Mouse (Mus musculus): ENCODE data around the gene Nmt2. TPM values are rescaled to one million over a fixed set of nuclear protein-coding genes. Genes with fewer than 3 reads are reported as not detected.

Nmt2 gene
- polyA plus RNA-seq, 1 experiment from 2014 or later, result 34.2 TPM

DNA sequence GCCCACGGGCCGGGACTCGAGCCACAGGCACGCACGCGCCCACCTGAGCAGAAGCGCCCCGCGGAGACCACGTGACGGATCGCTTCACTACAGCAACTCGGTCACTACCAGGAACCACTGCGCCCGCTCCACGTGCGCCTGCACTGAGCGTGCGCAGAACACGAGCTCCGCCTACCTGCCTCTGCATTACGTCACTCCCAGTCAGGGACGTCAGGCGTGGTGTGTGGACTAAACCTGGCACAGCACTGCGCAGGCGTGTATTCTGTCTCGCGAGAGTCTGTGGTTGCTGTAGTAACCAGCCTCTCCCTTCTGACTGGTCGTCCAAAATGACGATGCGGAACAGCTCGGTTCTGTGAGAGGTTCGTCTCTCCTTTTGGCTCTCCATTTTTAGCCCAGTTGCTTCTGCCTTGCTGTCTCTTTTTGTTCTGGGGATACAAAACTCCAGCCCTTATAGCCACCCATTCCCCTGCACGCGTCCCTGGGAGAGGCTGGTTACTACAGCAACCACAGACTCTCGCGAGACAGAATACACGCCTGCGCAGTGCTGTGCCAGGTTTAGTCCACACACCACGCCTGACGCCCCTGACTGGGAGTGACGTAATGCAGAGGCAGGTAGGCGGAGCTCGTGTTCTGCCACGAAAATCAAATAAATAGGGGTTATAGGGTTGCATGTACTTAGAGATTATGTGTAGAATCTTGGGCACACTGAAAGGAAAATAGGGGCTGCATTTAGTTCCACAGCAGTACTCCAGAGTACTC, 48.7 kb downstream of the Nmt2 start, which contains the start of gene Rpp38:
TSS of gene Rpp38 (minus strand) at position 160 of the 759 bp plus-strand sequence.
- Histone ChIP-seq H3K9me3 (ENCODE audit: control insufficient read depth, low read length) (no peaks in the 10 kb centered on the region), H3K4me2 (ENCODE audit: low read depth, low read length) (peak within 1 kb of the TSS; percentile 74), H3K27me3 (replicated peaks; ENCODE audit: control insufficient read depth, insufficient read depth, low read length) (0 out of 2 replicates have a peak, but pooled peaks cover 10% of the 10 kb centered on the region), H3K27ac (replicated peaks; ENCODE audit: low read depth, low read length) (peak within 1 kb of the TSS; percentile 80), H3K4me1 (ENCODE audit: control insufficient read depth, insufficient read depth, low read length) (peaks cover 12% of the 10 kb centered on the region), H3K4me3 (ENCODE audit: low read depth, low read length) (peak within 1 kb of the TSS; percentile 61), H3K36me3 (ENCODE audit: control insufficient read depth, insufficient read depth, low read length) (peaks cover 18% of the 10 kb centered on the region), H3K9ac (ENCODE audit: low read depth, low read length) (peak within 1 kb of the TSS; percentile 77)
- DNase-seq (ENCODE audit: low spot score) (peak; percentile 98), ATAC-seq (ENCODE audit: low read depth) (peak; percentile 96)
- under 1% methylated on average over 31 of the region's 45 CpGs for WGBS

GRCm38 (mm10) chr2:3333761-3334160, 49.7 kb downstream of the Nmt2 start:
- H3K4me2 ChIP-seq (ENCODE audit: low read depth, low read length), result no peak overlapping the region
- no peak overlapping the region for H3K9ac ChIP-seq (ENCODE audit: low read depth, low read length)
- no peak overlapping the region for H3K27ac ChIP-seq (replicated peaks; ENCODE audit: low read depth, low read length)
- H3K4me3 ChIP-seq (ENCODE audit: low read depth, low read length), result no peak overlapping the region
- peaks cover 7% of the 10 kb centered on the region for H3K36me3 ChIP-seq (ENCODE audit: control insufficient read depth, insufficient read depth, low read length)
- peaks cover 12% of the 10 kb centered on the region for H3K4me1 ChIP-seq (ENCODE audit: control insufficient read depth, insufficient read depth, low read length)
- ATAC-seq (ENCODE audit: low read depth) (no peak), DNase-seq (ENCODE audit: low spot score) (no peak)
- H3K9me3 ChIP-seq (ENCODE audit: control insufficient read depth, low read length), result no peaks in the 10 kb centered on the region
- 0 out of 2 replicates have a peak, but pooled peaks cover 10% of the 10 kb centered on the region for H3K27me3 ChIP-seq (replicated peaks; ENCODE audit: control insufficient read depth, insufficient read depth, low read length)
- WGBS, result 91% methylated on average over 12 of the region's 12 CpGs

- H3K4me3 ChIP-seq (ENCODE audit: low read depth, low read length), result peak within 1 kb of the TSS; percentile 23
- no peak within 1 kb of the TSS for H3K27ac ChIP-seq (replicated peaks; ENCODE audit: low read depth, low read length)
- DNase-seq (ENCODE audit: low spot score) (peak; percentile 94), ATAC-seq (ENCODE audit: low read depth) (peak; percentile 45; the same call in 1 of the 2 replicates)
- no peaks in the 10 kb centered on the region for H3K9me3 ChIP-seq (ENCODE audit: control insufficient read depth, low read length)
- H3K4me2 ChIP-seq (ENCODE audit: low read depth, low read length), result peak within 1 kb of the TSS; percentile 52
- peaks cover 11% of the 10 kb centered on the region for H3K4me1 ChIP-seq (ENCODE audit: control insufficient read depth, insufficient read depth, low read length)
- WGBS, result 4% methylated on average over 19 of the region's 20 CpGs
- H3K36me3 ChIP-seq (ENCODE audit: control insufficient read depth, insufficient read depth, low read length), result no peaks in the 10 kb centered on the region
- 0 out of 2 replicates have a peak, but pooled peaks cover 10% of the 10 kb centered on the region for H3K27me3 ChIP-seq (replicated peaks; ENCODE audit: control insufficient read depth, insufficient read depth, low read length)
- H3K9ac ChIP-seq (ENCODE audit: low read depth, low read length), result 0 out of 2 replicates have a peak within 1 kb of the TSS, but pooled peaks have one; percentile 14
Observed at GRCm38 (mm10) chr2:3335611-3336301, 51.7 kb downstream of the Nmt2 start, which contains the start of gene Acbd7. TSS of gene Acbd7 (plus strand) at chr2:3336168.

DNA sequence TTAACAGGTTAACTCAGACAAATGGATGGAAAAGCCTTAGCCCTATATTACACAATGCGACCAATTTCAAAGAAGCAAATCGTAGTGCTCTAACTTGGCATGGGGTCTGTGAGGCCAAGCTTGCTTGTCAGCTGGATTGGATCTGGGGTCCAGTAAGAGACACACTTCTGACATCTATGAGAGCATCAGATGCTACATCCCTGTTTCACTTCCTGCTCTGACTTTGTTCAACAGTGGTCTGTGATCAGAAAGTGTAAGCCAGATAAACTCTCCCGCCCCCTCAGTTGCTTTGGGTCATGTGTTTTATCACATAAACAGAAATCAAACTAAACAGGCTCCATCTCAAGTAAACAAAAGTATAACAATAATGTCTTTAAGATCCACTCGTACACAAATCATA, 64.4 kb downstream of the Nmt2 start:
- Histone ChIP-seq H3K9ac (ENCODE audit: low read depth, low read length) (no peak overlapping the region), H3K4me2 (ENCODE audit: low read depth, low read length) (no peak overlapping the region), H3K4me3 (ENCODE audit: low read depth, low read length) (no peak overlapping the region), H3K27ac (replicated peaks; ENCODE audit: low read depth, low read length) (no peak overlapping the region), H3K4me1 (ENCODE audit: control insufficient read depth, insufficient read depth, low read length) (no peaks in the 10 kb centered on the region), H3K9me3 (ENCODE audit: control insufficient read depth, low read length) (no peaks in the 10 kb centered on the region), H3K36me3 (ENCODE audit: control insufficient read depth, insufficient read depth, low read length) (no peaks in the 10 kb centered on the region), H3K27me3 (replicated peaks; ENCODE audit: control insufficient read depth, insufficient read depth, low read length) (no peaks in the 10 kb centered on the region)
- DNase-seq (ENCODE audit: low spot score) (no peak), ATAC-seq (ENCODE audit: low read depth) (no peak)
- WGBS, result 84% methylated on average over 4 of the region's 4 CpGs

GRCm38 (mm10) chr2:3348919-3349318, 64.9 kb downstream of the Nmt2 start:
- Histone ChIP-seq H3K9ac (ENCODE audit: low read depth, low read length) (no peak overlapping the region), H3K4me3 (ENCODE audit: low read depth, low read length) (no peak overlapping the region), H3K27me3 (replicated peaks; ENCODE audit: control insufficient read depth, insufficient read depth, low read length) (no peaks in the 10 kb centered on the region), H3K9me3 (ENCODE audit: control insufficient read depth, low read length) (no peaks in the 10 kb centered on the region), H3K4me2 (ENCODE audit: low read depth, low read length) (no peak overlapping the region), H3K27ac (replicated peaks; ENCODE audit: low read depth, low read length) (no peak overlapping the region), H3K36me3 (ENCODE audit: control insufficient read depth, insufficient read depth, low read length) (no peaks in the 10 kb centered on the region), H3K4me1 (ENCODE audit: control insufficient read depth, insufficient read depth, low read length) (no peaks in the 10 kb centered on the region)
- WGBS, result 16% methylated on average over 3 of the region's 3 CpGs
- DNase-seq (ENCODE audit: low spot score) (peak; percentile 49), ATAC-seq (ENCODE audit: low read depth) (no peak)

- Histone ChIP-seq H3K4me1 (ENCODE audit: control insufficient read depth, insufficient read depth, low read length) (no peaks in the 10 kb centered on the region), H3K9me3 (ENCODE audit: control insufficient read depth, low read length) (no peaks in the 10 kb centered on the region), H3K27ac (replicated peaks; ENCODE audit: low read depth, low read length) (no peak overlapping the region), H3K36me3 (ENCODE audit: control insufficient read depth, insufficient read depth, low read length) (no peaks in the 10 kb centered on the region), H3K4me3 (ENCODE audit: low read depth, low read length) (no peak overlapping the region), H3K27me3 (replicated peaks; ENCODE audit: control insufficient read depth, insufficient read depth, low read length) (no peaks in the 10 kb centered on the region), H3K4me2 (ENCODE audit: low read depth, low read length) (no peak overlapping the region), H3K9ac (ENCODE audit: low read depth, low read length) (no peak overlapping the region)
- DNase-seq (ENCODE audit: low spot score), result no peak
- ATAC-seq (ENCODE audit: low read depth), result no peak
Observed at GRCm38 (mm10) chr2:3353160-3353559, 69.1 kb downstream of the Nmt2 start.

GRCm38 (mm10) chr2:3355793-3356192, 71.8 kb downstream of the Nmt2 start:
- DNase-seq (ENCODE audit: low spot score) (no peak), ATAC-seq (ENCODE audit: low read depth) (no peak)
- H3K27ac ChIP-seq (replicated peaks; ENCODE audit: low read depth, low read length), result no peak overlapping the region
- 91% methylated on average over 8 of the region's 8 CpGs for WGBS
- H3K9ac ChIP-seq (ENCODE audit: low read depth, low read length), result no peak overlapping the region
- H3K9me3 ChIP-seq (ENCODE audit: control insufficient read depth, low read length), result no peaks in the 10 kb centered on the region
- H3K4me2 ChIP-seq (ENCODE audit: low read depth, low read length), result no peak overlapping the region
- H3K4me3 ChIP-seq (ENCODE audit: low read depth, low read length), result no peak overlapping the region
- no peaks in the 10 kb centered on the region for H3K36me3 ChIP-seq (ENCODE audit: control insufficient read depth, insufficient read depth, low read length)
- H3K4me1 ChIP-seq (ENCODE audit: control insufficient read depth, insufficient read depth, low read length), result no peaks in the 10 kb centered on the region
- H3K27me3 ChIP-seq (replicated peaks; ENCODE audit: control insufficient read depth, insufficient read depth, low read length), result no peaks in the 10 kb centered on the region

GRCm38 (mm10) chr2:3356311-3356710, 72.3 kb downstream of the Nmt2 start:
- Histone ChIP-seq H3K9me3 (ENCODE audit: control insufficient read depth, low read length) (no peaks in the 10 kb centered on the region), H3K27me3 (replicated peaks; ENCODE audit: control insufficient read depth, insufficient read depth, low read length) (no peaks in the 10 kb centered on the region), H3K4me2 (ENCODE audit: low read depth, low read length) (no peak overlapping the region), H3K27ac (replicated peaks; ENCODE audit: low read depth, low read length) (no peak overlapping the region), H3K36me3 (ENCODE audit: control insufficient read depth, insufficient read depth, low read length) (no peaks in the 10 kb centered on the region), H3K9ac (ENCODE audit: low read depth, low read length) (no peak overlapping the region), H3K4me3 (ENCODE audit: low read depth, low read length) (no peak overlapping the region), H3K4me1 (ENCODE audit: control insufficient read depth, insufficient read depth, low read length) (no peaks in the 10 kb centered on the region)
- ATAC-seq (ENCODE audit: low read depth) (no peak), DNase-seq (ENCODE audit: low spot score) (no peak)
- WGBS, result 67% methylated on average over 3 of the region's 3 CpGs
